Mouse (Mus musculus) urinary bladder, postnatal 10 days (tissue): ENCODE data around the gene Gba.

Experiments used
- DNase-seq: peaks from one replicate; pipeline ENCODE4 v3.0.0; 2022; ENCODE audit warnings: low spot score

Gba gene

GRCm38 (mm10) chr3:89183058-89183958 lies 19.4 kb upstream of the Gba start, which contains the start of gene Fam189b:
Gene Fam189b, plus strand, starts transcription at chr3:89183143.
- DNase-seq, result peak; percentile 46

GRCm38 (mm10) chr3:89183959-89184315 lies 18.8 kb upstream of the Gba start:
- DNase-seq, result no peak

GRCm38 (mm10) chr3:89187197-89187596 lies 15.5 kb upstream of the Gba start:
- DNase-seq, result no peak

- no peak for DNase-seq
Measured at GRCm38 (mm10) chr3:89187690-89188477, 14.8 kb upstream of the Gba start.

- DNase-seq, result no peak
Measured at GRCm38 (mm10) chr3:89188478-89188875, 14.3 kb upstream of the Gba start.

DNA sequence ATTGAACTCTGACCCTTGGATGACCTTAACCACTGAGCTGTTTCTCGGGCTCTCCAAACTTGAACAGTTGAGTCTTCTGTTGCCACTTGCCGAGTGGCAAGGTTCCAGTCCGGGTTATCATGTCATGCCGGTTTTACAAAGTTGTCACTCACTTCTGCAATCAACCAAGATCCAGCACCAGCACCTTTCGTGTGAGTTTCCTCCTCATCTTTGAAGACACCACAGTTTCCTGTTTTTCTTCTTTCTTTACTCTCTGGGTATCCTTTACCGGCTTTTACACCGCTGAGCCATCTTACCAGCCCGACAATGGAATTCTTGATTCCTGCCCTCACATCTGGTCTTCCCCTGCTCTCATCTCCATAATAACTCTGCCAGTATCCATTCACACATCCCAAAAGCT lies 12.3 kb upstream of the Gba start:
- DNase-seq, result no peak

- no peak for DNase-seq
Measured at GRCm38 (mm10) chr3:89193351-89193750, 9.4 kb upstream of the Gba start.

DNA sequence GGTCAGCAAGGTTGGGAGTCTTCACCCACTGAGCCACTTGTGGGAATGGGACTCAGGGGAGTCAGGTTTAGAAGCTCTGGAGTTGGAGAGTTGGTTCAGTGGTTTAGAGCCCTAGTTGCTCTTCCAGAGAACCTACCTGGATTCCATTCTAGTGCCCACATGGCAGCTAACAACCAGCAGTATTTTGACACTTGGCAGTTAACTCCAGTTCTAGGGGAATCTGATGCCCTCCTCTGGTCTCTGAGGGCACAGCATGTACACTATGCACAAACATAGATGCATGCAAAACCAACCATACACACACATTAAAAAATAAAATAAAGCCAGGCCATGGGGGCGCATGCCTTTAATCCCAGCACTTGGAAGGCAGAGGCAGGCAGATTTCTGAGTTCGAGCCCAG lies 8.9 kb upstream of the Gba start:
- no peak for DNase-seq

DNA sequence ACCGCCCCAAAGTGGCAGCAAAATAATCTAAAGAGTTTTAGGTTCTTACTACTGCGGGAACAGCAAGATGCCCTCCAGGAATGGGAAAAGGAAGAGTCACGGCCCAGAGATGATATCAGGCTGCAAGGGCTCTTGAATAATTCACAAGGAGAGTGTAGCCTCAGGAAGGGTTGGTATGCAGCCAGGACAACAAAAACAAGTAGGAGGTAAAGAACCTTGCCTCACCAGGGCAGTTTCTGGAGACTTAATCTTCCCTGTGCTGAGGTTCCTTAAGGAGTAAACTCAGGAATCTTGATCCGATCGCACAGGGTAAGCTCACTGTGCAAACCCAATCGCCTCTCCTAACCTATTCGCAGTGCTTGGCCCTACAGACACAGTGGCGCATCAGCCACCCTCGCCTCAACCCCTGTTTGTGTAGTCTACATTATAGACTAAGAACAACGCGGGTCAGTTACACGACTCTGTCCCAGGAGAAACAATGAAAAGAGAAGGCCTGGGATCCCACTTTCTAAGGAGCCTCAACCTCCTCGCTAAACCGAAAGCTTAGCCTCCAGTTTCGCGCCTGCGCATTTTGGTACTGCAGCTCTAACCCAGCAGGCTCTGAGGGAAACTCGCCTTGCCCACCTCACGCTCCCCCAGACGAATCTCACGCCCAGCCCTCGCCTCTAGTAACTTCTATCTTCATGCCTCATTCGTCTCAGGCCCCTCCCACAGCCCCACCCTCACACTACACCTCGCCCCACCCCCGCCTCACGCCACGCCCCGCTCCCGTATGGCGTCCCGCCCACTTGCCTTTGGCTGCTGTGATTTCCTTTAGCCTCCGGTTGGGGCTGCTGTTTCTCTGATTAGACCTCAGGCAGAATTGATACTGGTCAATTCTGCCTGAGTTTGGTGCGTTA lies 6.5 kb upstream of the Gba start:
- peak; percentile 43 for DNase-seq

DNA sequence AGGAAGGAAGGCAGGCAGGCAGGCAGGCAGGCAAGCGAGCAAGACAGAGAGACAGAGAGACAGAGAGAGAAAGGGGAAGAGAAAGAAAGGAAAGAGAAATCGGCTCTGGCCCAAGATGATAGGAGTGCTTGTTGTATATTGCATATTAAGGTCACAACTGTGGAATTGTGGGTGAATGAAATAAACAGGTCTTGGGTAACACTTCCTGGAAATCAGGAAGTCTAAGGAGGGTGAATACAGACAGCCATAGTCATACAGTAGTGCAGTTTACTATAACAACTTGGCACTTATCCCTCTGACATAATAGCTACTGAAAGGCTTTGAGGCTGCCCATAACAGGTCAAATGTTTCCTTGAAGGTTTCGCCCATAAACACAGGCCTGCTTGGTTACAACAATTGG lies 2.9 kb upstream of the Gba start:
- no peak for DNase-seq

- DNase-seq, result no peak
Measured at GRCm38 (mm10) chr3:89203142-89203514, 400 bp downstream of the Gba start.

- DNase-seq, result no peak
Measured at GRCm38 (mm10) chr3:89206079-89206478, 3.4 kb downstream of the Gba start.

DNA sequence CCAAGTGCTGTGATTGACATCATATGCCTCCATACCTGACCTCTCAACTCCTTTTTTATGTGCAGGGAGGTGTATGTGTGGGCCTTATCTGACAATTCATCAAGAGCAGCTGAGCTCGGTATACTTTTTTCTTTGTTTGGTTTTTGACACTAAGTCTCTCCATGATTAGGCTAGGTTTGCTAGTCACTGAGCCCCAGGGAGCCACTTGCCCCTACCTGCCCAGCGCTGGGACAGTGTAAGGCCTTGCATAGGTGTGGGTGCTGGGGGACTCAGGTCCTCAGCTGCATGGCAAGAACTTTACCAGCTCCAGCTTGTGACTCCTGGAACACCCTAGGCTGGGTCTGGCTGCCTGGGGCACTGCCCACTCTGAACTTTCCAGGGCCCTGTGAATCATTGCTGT lies 4.0 kb downstream of the Gba start:
- no peak for DNase-seq

DNA sequence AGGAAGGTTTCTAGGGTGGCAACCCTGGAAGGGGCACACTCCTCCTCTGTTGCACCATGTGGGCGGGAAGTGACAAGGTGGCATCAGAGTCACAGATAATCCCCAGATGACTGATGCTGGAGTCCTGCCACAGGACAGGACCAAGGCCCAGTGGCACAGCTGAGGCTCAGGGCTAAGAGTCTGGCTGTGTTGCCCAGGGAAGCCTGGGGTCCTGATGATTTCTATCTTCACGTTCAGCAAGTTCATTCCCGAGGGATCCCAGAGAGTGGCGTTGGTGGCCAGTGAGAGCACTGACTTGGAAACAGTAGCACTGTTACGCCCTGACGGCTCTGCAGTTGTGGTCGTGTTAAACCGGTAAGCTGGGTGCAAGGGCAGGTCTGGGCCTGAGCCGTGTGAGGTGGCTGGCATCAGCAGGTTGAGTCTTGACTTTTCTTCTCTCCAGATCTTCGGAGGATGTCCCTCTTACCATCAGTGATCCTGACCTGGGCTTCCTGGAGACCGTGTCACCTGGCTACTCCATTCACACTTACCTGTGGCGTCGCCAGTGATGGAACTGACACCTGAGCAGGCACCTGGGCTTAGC lies 5.4 kb downstream of the Gba start:
- no peak for DNase-seq

DNA sequence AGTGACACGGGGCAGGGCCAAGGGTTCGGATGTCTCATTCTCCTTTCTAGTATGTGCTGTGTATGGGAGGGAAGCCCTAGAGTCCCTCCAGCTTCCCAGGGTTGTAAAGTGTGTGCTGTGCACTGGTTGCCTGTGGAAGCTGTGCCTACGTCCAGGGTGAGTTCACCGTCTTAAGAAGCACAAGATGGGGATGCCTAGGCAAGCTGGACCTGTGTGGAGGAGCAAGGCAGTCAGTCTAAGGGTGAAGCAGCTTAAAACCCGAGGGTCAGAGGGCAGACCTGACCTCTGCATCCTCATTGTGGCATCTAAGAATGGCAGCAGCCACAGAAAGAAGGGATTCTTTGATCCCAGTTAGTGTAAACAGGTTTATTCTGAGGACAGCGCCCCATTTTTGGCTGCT lies 6.0 kb downstream of the Gba start:
- DNase-seq, result no peak

GRCm38 (mm10) chr3:89209731-89210130 lies 7.0 kb downstream of the Gba start:
- no peak for DNase-seq

- DNase-seq, result no peak
Measured at GRCm38 (mm10) chr3:89210162-89210561, 7.4 kb downstream of the Gba start.

GRCm38 (mm10) chr3:89210731-89211130 lies 8.0 kb downstream of the Gba start:
- no peak for DNase-seq

- DNase-seq, result peak; percentile 65
Measured at GRCm38 (mm10) chr3:89213803-89214530, 11.2 kb downstream of the Gba start.

- DNase-seq, result no peak
Measured at GRCm38 (mm10) chr3:89214681-89215411, 12.1 kb downstream of the Gba start, which contains the start of gene Thbs3. Gene Thbs3, plus strand, starts transcription at chr3:89215180.
